Mouse (Mus musculus) embryo, embryonic 10 days (tissue): ENCODE data around the gene Prl7a1.

Experiments used
- DNase-seq: peaks from one replicate; pipeline ENCODE4 v3.0.0-alpha.2; 2015; ENCODE audit warnings: low spot score

Prl7a1 gene

DNA sequence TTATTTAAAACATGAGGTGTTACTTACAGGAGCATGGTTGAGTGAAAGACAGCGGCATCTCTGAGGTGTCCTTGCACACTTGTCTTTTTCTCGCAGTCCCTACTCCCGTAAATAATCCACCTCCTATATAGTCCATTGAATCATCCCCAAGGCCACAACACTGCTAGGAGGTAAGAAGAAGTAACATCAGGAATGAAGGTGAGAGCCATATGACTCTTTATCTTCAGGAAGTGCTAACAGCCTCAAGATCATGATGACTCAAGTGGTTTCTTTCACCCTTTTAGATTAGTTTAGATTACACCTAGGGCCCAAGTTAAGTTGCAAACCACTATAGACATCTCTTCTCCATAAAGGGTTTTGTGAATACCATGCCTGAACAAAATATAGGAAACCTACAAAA, at the start of gene Prl7a1:
Prl7a1 (minus strand) TSS at position 101 of the 400 bp plus-strand sequence.
- no peak for DNase-seq

DNA sequence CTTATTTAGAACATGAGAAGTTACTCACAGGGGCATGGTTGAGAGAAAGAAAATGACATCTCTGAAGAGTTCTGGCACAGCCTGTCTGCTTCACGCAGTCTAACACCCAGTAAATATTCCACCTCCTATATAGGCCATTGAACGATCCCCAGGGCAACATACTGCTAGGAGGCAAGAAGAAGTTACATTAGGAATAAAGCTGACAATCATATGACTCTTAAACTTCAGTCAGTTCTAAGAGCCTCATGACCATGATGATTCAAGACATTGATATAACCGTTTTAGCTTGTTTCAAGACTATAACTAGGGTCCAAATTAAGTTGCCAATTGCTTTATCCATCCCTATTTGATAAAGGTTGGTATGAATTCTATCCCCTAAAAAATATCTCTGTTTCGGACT, 25.6 kb upstream of the Prl7a1 start, which contains the start of gene Prl7a2:
Prl7a2 (minus strand) TSS at position 101 of the 400 bp plus-strand sequence.
- DNase-seq: no peak

DNA sequence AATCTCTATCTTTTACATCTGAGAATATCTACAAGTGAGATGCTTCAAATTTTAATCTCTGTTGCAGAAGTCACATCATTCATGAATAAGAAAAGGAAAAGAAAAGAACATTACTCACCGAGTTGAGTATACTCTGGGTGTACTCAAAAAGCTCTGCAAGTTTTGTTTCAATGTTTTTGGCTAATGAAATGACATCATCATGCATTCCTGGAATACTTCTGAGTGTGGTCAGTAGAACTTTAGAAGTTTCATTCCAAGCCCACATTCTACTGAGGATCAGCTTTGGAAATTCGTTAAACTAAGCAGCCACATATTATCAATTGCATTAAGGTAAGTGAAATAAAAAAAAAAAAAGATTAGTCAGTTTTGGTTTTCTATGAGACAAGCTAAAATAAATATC, 18.5 kb upstream of the Prl7a1 start:
- DNase-seq: no peak

DNA sequence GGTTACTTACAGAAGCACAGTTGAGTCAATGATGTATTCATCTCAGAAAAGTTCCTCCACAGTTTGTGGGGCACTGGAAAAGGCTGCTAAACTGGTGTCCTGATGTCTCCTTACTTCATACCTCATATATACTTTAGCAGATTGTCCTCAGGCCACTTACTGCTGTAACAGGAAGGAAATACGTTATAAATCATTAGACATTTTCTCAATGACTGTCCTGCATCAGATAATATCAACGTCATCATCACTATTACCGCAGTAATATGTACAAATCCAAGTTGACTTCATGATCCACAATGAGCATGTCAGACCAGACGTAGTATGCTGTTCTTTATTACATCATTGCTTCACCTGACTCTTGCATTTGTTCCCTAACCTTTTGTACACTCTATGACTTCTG, 31.8 kb downstream of the Prl7a1 start, which contains the start of gene Prl7b1:
Prl7b1 (minus strand) TSS at position 101 of the 400 bp plus-strand sequence.
- DNase-seq: no peak
